Mouse (Mus musculus) testis, adult 2 months (tissue): ENCODE measurements at regions not wholly inside any gene's neighbourhood (a gene's known extent, or its start where the extent isn't known, plus 50 kb on each side); places are given as distances from the start of the nearest gene placed in this dataset.

Experiments
- H3K27ac ChIP-seq: fragments of 200-500 bp; 2 replicates; pipeline ENCODE4 v1.5.1; 2012; ENCODE audit warnings: low read depth, low read length; ENCODE audit not compliant: control insufficient read depth, insufficient read depth
- H3K27me3 ChIP-seq: fragments of 200-500 bp; 2 replicates; pipeline ENCODE4 v1.6.1; 2012; ENCODE audit warnings: mild to moderate bottlenecking, low read length, moderate library complexity; ENCODE audit not compliant: control insufficient read depth, insufficient read depth
- H3K36me3 ChIP-seq: fragments of 200-500 bp; 2 replicates; pipeline ENCODE4 v1.6.1; 2012; ENCODE audit warnings: mild to moderate bottlenecking, low read length; ENCODE audit not compliant: control insufficient read depth, insufficient read depth
- H3K4me1 ChIP-seq: fragments of 200-500 bp; 2 replicates; pipeline ENCODE4 v1.6.1; 2012; ENCODE audit warnings: low read length; ENCODE audit not compliant: control insufficient read depth, insufficient read depth
- H3K4me3 ChIP-seq: fragments of 200-500 bp; 2 replicates; pipeline ENCODE4 v1.5.1; 2012; ENCODE audit warnings: low read depth, mild to moderate bottlenecking, low read length, moderate library complexity, mixed read lengths; ENCODE audit not compliant: control insufficient read depth
- CTCF ChIP-seq: fragments of 200-500 bp; IDR thresholded peaks from 2 replicates; pipeline ENCODE4 v1.5.1; 2012; ENCODE audit warnings: low read depth, mild to moderate bottlenecking, inconsistent platforms, low read length, moderate library complexity; ENCODE audit not compliant: control insufficient read depth, insufficient read depth, insufficient replicate concordance
- POLR2A ChIP-seq: fragments of 200-500 bp; IDR thresholded peaks from 2 replicates; pipeline ENCODE4 v1.6.1; 2012; ENCODE audit warnings: low read depth, mild to moderate bottlenecking, inconsistent platforms, low read length, moderate library complexity; ENCODE audit not compliant: control insufficient read depth

DNA sequence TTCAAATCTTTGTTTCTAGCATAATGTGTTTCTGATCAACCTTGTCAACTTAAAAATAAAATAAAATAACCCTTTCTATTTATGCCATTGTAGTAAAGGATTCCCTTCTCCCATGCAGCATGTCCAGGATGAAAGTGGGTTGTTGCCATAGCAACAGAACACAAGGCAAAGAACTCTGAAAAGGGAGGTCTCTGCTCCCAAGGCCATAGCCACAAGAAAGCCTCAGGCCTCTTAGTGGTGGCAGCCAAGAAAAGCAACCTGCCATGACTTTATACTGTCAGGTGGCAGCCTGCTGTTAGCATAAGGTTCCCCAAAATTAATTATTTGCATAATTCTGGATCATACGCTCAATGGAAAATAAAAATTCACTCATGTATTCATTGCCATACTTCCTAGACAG, 98.4 kb upstream of the Klf7 start:
- H3K27me3 ChIP-seq: no peaks in the 10 kb centered on the region
- H3K27ac ChIP-seq: no peak overlapping the region
- peaks cover 4% of the 10 kb centered on the region for H3K4me1 ChIP-seq
- TF ChIP-seq CTCF (no peak), POLR2A (no peak)
- H3K4me3 ChIP-seq: no peak overlapping the region
- H3K36me3 ChIP-seq: no peaks in the 10 kb centered on the region

DNA sequence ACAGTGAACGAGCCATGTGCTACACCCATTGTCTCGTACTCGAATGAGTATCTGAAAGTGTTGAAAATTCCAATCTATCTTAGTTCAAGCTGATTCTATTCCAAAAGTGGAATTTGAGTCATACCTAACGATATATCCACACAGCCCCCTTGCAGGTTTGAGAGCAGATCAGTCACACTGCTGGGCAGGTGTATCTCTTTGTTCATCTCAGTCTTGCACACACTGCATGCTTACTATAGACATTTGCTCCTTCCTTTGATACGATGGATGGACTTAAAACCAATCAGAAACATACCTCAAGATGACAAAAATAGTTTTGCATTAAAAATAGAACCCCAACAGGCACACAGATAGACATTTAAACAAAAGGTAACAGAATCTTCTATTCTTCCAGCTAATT, 98.0 kb upstream of the Klf7 start:
- H3K27me3 ChIP-seq: no peaks in the 10 kb centered on the region
- H3K27ac ChIP-seq: no peak overlapping the region
- no peak for TF ChIP-seq CTCF
- TF ChIP-seq POLR2A: no peak
- no peak overlapping the region for H3K4me3 ChIP-seq
- H3K36me3 ChIP-seq: no peaks in the 10 kb centered on the region
- peaks cover 4% of the 10 kb centered on the region for H3K4me1 ChIP-seq

DNA sequence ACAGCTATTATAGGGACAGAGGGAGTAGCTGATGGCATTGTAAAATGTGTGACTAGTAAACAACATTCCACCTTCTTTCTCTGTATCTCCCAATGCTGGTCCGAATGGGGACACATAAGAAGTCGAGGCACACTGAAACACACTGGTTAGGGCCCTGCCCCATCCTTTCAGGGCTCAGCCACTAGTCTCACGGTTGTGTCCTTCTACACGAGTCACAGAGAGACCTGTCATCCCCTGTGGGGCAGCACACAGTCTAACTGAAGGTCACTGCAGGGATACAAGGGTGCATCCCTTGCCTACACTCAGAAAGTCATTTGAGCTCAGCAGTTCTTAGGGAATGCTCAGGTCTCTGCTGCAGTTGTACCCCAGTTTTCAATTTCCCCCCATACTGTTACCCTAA, 93.6 kb upstream of the Klf7 start:
- Histone ChIP-seq H3K4me1 (no peaks in the 10 kb centered on the region), H3K4me3 (no peak overlapping the region), H3K36me3 (no peaks in the 10 kb centered on the region), H3K27me3 (no peaks in the 10 kb centered on the region), H3K27ac (no peak overlapping the region)
- TF ChIP-seq POLR2A (no peak), CTCF (no peak)

DNA sequence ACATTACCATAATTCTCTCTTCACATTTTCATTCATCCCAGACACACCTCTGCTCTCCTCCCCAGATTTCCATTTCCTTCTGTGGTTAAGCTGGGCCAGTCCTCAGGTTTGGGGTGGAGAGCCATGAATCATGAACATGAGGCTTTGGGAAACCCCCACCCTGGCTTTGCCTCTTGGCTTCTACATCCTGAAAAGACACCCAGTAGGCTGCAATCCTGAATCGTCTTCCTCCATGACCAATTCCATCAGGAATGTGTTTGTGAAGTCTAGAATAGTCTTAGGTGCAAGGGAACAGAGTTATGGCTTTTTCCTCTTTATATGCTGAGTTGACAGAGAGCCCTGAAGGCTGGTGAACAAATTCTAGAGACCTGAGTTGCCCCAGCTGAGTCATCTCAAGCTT, 87.0 kb upstream of the Klf7 start:
- H3K27me3 ChIP-seq: no peaks in the 10 kb centered on the region
- no peak overlapping the region for H3K4me3 ChIP-seq
- no peaks in the 10 kb centered on the region for H3K4me1 ChIP-seq
- TF ChIP-seq POLR2A (no peak), CTCF (no peak)
- no peak overlapping the region for H3K27ac ChIP-seq
- H3K36me3 ChIP-seq: no peaks in the 10 kb centered on the region

DNA sequence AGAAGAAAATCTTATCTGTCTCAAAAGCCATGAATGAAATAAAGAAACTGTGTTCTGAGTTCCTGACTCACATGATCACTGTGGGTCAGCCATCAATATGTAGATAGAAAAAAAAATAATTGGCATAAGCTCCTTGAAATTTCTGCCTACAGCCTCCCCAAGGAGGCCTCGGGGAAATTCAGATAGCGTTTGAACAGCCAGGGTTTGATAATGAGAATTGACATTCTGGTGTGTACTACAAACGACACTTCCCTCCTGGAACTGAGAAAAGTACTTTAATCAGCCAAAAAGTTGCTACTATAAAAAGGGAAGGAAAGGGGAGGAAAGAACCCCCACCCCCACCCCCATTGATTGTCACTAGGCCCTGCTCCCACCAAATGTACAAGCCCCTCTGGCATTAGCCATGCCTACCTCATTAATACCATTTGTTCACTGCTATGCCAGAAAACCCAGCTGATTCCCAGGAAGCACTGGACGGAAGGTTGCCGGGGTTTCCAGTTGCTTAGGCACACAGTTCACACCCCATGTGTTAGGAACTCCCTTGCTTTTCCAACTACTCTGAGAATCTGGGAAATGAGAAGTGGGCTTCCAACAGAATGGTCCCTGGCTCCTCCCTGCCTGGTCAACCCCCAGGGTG, 78.4 kb upstream of the Klf7 start:
- no peak for TF ChIP-seq CTCF
- TF ChIP-seq POLR2A: no peak

DNA sequence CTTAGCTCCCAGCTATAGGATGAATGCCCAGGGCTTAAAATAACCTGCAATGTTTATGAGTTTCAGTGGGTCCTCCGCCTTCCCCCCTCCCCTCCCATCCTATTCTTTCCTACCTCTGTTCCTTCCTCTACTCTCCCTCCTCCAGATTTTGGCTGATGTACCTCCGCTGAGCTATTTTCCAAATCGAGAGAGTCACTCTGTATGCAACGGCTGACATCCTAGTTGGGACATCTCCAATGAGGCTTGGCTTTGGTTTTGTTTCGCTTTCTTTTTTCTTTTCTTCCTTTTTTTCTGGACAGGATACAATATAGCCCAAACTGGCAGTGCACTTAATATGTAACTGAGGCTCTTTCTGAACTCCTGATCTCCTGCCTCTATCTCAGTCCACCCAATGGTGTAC, 76.7 kb upstream of the Klf7 start:
- Histone ChIP-seq H3K4me3 (no peak overlapping the region), H3K36me3 (no peaks in the 10 kb centered on the region), H3K27ac (no peak overlapping the region), H3K27me3 (no peaks in the 10 kb centered on the region), H3K4me1 (no peaks in the 10 kb centered on the region)
- TF ChIP-seq CTCF (no peak), POLR2A (no peak)

More for the DNA sequence above, 78.4 kb upstream of the Klf7 start:
- Histone ChIP-seq H3K4me1 (no peaks in the 10 kb centered on the region), H3K27ac (no peak overlapping the region), H3K4me3 (no peak overlapping the region), H3K36me3 (no peaks in the 10 kb centered on the region), H3K27me3 (no peaks in the 10 kb centered on the region)

DNA sequence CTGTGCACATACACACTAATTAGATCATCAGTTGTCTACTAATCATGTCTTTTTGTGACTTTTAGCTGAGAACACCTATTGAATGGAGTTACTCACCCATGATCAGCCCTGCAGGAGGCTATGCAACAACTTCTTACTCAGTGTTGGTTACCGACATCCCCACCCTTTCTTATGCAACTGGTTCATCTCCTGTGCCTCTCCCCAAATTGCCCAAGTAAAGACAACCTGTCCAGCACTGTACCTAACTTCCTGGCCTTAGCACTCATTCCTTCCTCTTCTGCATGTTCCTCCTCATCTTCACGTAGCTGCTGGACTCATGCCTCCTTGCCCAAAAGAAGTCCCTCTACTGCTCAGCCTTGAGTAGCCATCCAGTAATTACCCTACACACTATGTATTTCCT, 76.2 kb upstream of the Klf7 start:
- H3K36me3 ChIP-seq: no peaks in the 10 kb centered on the region
- H3K4me3 ChIP-seq: no peak overlapping the region
- no peaks in the 10 kb centered on the region for H3K27me3 ChIP-seq
- no peak overlapping the region for H3K27ac ChIP-seq
- no peak for TF ChIP-seq CTCF
- no peak for TF ChIP-seq POLR2A
- no peaks in the 10 kb centered on the region for H3K4me1 ChIP-seq

DNA sequence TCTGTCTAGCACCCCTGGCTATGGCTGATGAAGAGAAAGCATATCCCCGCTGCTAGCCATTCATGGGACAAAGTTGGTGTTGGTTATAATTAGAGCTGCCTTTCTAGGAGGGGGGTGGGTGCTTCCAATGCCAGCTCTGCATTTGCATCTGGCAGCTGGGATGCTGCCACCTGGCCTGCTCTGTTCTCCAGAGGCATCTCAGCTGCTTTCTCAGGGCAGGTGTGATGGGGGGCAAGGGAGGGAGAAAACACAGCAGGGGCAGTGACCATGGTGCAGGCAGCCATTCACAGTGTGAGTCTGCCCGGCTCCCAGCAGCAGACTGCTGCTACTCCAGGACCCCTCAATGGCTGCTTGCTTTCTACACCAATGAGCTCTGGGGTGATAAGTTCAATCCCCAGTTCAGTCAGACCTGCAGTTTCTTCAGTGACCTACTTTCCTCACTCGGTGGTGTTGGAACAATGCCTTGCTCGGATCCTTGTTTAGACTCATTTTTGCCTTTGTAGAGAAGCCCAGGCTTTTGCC, 73.9 kb upstream of the Klf7 start:
- TF ChIP-seq CTCF (no peak), POLR2A (no peak)
- Histone ChIP-seq H3K27me3 (no peaks in the 10 kb centered on the region), H3K36me3 (no peaks in the 10 kb centered on the region), H3K27ac (no peak overlapping the region), H3K4me1 (no peaks in the 10 kb centered on the region), H3K4me3 (no peak overlapping the region)
